Mouse (Mus musculus): Measurements from ENCODE around the gene Htr1d. TPM values are rescaled to one million over a fixed set of nuclear protein-coding genes. Genes with fewer than 3 reads are reported as not detected.

Gene Htr1d
- polyA plus RNA-seq, 1 experiment, result not detected

GRCm38 (mm10) chr4:136449795-136450194 is 26.5 kb downstream of the Htr1d start:
- H3K4me3 ChIP-seq (ENCODE audit: insufficient read depth, low read length), result no peak overlapping the region
- H3K27ac ChIP-seq (ENCODE audit: insufficient read depth, low read length), result no peak overlapping the region
- TF ChIP-seq POLR2A (IDR thresholded peaks at IDR 0.05; ENCODE audit: low read depth, low read length) (no peak), CTCF (IDR thresholded peaks at IDR 0.05; ENCODE audit: borderline replicate concordance, insufficient read depth, low read length) (no peak)
- H3K4me1 ChIP-seq (ENCODE audit: control insufficient read depth, insufficient read depth, low read length), result peaks cover 6% of the 10 kb centered on the region; the same call in 1 of the 2 replicates

- Histone ChIP-seq H3K27ac (ENCODE audit: insufficient read depth, low read length) (no peak overlapping the region), H3K4me1 (ENCODE audit: control insufficient read depth, insufficient read depth, low read length) (peaks cover 6% of the 10 kb centered on the region; the same call in 1 of the 2 replicates), H3K4me3 (ENCODE audit: insufficient read depth, low read length) (no peak overlapping the region)
- TF ChIP-seq POLR2A (IDR thresholded peaks at IDR 0.05; ENCODE audit: low read depth, low read length) (no peak), CTCF (IDR thresholded peaks at IDR 0.05; ENCODE audit: borderline replicate concordance, insufficient read depth, low read length) (no peak)
These were observed 26.9 kb downstream of the Htr1d start for GRCm38 (mm10) chr4:136450271-136450670.

- H3K27ac ChIP-seq (ENCODE audit: insufficient read depth, low read length), result no peak overlapping the region
- no peak overlapping the region for H3K4me3 ChIP-seq (ENCODE audit: insufficient read depth, low read length)
- H3K4me1 ChIP-seq (ENCODE audit: control insufficient read depth, insufficient read depth, low read length), result peaks cover 6% of the 10 kb centered on the region; the same call in 1 of the 2 replicates
- TF ChIP-seq POLR2A (IDR thresholded peaks at IDR 0.05; ENCODE audit: low read depth, low read length), result no peak
- no peak for TF ChIP-seq CTCF (IDR thresholded peaks at IDR 0.05; ENCODE audit: borderline replicate concordance, insufficient read depth, low read length)
These were observed 28.2 kb downstream of the Htr1d start for GRCm38 (mm10) chr4:136451564-136451963.

GRCm38 (mm10) chr4:136452286-136452685 is 29.0 kb downstream of the Htr1d start:
- Histone ChIP-seq H3K4me3 (ENCODE audit: insufficient read depth, low read length) (no peak overlapping the region), H3K4me1 (ENCODE audit: control insufficient read depth, insufficient read depth, low read length) (peaks cover 6% of the 10 kb centered on the region; the same call in 1 of the 2 replicates), H3K27ac (ENCODE audit: insufficient read depth, low read length) (no peak overlapping the region)
- TF ChIP-seq POLR2A (IDR thresholded peaks at IDR 0.05; ENCODE audit: low read depth, low read length), result no peak
- no peak for TF ChIP-seq CTCF (IDR thresholded peaks at IDR 0.05; ENCODE audit: borderline replicate concordance, insufficient read depth, low read length)

- TF ChIP-seq CTCF (IDR thresholded peaks at IDR 0.05; ENCODE audit: borderline replicate concordance, insufficient read depth, low read length), result no peak
- no peak for TF ChIP-seq POLR2A (IDR thresholded peaks at IDR 0.05; ENCODE audit: low read depth, low read length)
- Histone ChIP-seq H3K27ac (ENCODE audit: insufficient read depth, low read length) (no peak overlapping the region), H3K4me3 (ENCODE audit: insufficient read depth, low read length) (no peak overlapping the region), H3K4me1 (ENCODE audit: control insufficient read depth, insufficient read depth, low read length) (peaks cover 6% of the 10 kb centered on the region; the same call in 1 of the 2 replicates)
These were observed 29.5 kb downstream of the Htr1d start for GRCm38 (mm10) chr4:136452792-136453191.

- H3K27ac ChIP-seq (ENCODE audit: insufficient read depth, low read length), result no peak overlapping the region
- H3K4me1 ChIP-seq (ENCODE audit: control insufficient read depth, insufficient read depth, low read length), result peaks cover 6% of the 10 kb centered on the region; the same call in 1 of the 2 replicates
These were observed 31.5 kb downstream of the Htr1d start for GRCm38 (mm10) chr4:136454850-136455260.

GRCm38 (mm10) chr4:136456516-136457218 is 33.3 kb downstream of the Htr1d start:
- no peak overlapping the region for H3K27ac ChIP-seq (ENCODE audit: insufficient read depth, low read length)
- no peak overlapping the region for H3K4me3 ChIP-seq (ENCODE audit: insufficient read depth, low read length)
- peaks cover 2% of the 10 kb centered on the region for H3K4me1 ChIP-seq (ENCODE audit: control insufficient read depth, insufficient read depth, low read length)
- no peak for TF ChIP-seq CTCF (IDR thresholded peaks at IDR 0.05; ENCODE audit: borderline replicate concordance, insufficient read depth, low read length)

More at GRCm38 (mm10) chr4:136454850-136455260, 31.5 kb downstream of the Htr1d start:
- TF ChIP-seq POLR2A (IDR thresholded peaks at IDR 0.05; ENCODE audit: low read depth, low read length) (no peak), CTCF (IDR thresholded peaks at IDR 0.05; ENCODE audit: borderline replicate concordance, insufficient read depth, low read length) (peak; percentile 65; the same call in 1 of the 2 replicates)
- H3K4me3 ChIP-seq (ENCODE audit: insufficient read depth, low read length), result peak overlapping the region; percentile 8

- H3K27ac ChIP-seq (ENCODE audit: insufficient read depth, low read length), result no peak overlapping the region
- no peak overlapping the region for H3K4me3 ChIP-seq (ENCODE audit: insufficient read depth, low read length)
- no peaks in the 10 kb centered on the region; the same call in 1 of the 2 replicates for H3K4me1 ChIP-seq (ENCODE audit: control insufficient read depth, insufficient read depth, low read length)
- TF ChIP-seq CTCF (IDR thresholded peaks at IDR 0.05; ENCODE audit: borderline replicate concordance, insufficient read depth, low read length), result no peak
- no peak for TF ChIP-seq POLR2A (IDR thresholded peaks at IDR 0.05; ENCODE audit: low read depth, low read length)
These were observed 35.0 kb downstream of the Htr1d start for GRCm38 (mm10) chr4:136458276-136458675.

- Histone ChIP-seq H3K27ac (ENCODE audit: insufficient read depth, low read length) (no peak overlapping the region), H3K4me3 (ENCODE audit: insufficient read depth, low read length) (no peak overlapping the region), H3K4me1 (ENCODE audit: control insufficient read depth, insufficient read depth, low read length) (no peaks in the 10 kb centered on the region; the same call in 1 of the 2 replicates)
- TF ChIP-seq CTCF (IDR thresholded peaks at IDR 0.05; ENCODE audit: borderline replicate concordance, insufficient read depth, low read length) (no peak), POLR2A (IDR thresholded peaks at IDR 0.05; ENCODE audit: low read depth, low read length) (no peak)
These were observed 35.9 kb downstream of the Htr1d start for GRCm38 (mm10) chr4:136459210-136459609.

- peaks cover 6% of the 10 kb centered on the region; the same call in 1 of the 2 replicates for H3K4me1 ChIP-seq (ENCODE audit: control insufficient read depth, insufficient read depth, low read length)
- TF ChIP-seq CTCF (IDR thresholded peaks at IDR 0.05; ENCODE audit: borderline replicate concordance, insufficient read depth, low read length) (no peak), POLR2A (IDR thresholded peaks at IDR 0.05; ENCODE audit: low read depth, low read length) (no peak)
- no peak overlapping the region for H3K4me3 ChIP-seq (ENCODE audit: insufficient read depth, low read length)
- H3K27ac ChIP-seq (ENCODE audit: insufficient read depth, low read length), result peak overlapping the region; percentile 95; the same call in 1 of the 2 replicates
These were observed 37.9 kb downstream of the Htr1d start for GRCm38 (mm10) chr4:136461206-136461605.
